Mouse (Mus musculus): ENCODE results near the gene Nexn.
"Not testable (repeated sequence)": the region's sequence is repeated elsewhere in the genome, so short reads cannot be mapped to it uniquely, and the experiment has no call there.

Gene Nexn

DNA sequence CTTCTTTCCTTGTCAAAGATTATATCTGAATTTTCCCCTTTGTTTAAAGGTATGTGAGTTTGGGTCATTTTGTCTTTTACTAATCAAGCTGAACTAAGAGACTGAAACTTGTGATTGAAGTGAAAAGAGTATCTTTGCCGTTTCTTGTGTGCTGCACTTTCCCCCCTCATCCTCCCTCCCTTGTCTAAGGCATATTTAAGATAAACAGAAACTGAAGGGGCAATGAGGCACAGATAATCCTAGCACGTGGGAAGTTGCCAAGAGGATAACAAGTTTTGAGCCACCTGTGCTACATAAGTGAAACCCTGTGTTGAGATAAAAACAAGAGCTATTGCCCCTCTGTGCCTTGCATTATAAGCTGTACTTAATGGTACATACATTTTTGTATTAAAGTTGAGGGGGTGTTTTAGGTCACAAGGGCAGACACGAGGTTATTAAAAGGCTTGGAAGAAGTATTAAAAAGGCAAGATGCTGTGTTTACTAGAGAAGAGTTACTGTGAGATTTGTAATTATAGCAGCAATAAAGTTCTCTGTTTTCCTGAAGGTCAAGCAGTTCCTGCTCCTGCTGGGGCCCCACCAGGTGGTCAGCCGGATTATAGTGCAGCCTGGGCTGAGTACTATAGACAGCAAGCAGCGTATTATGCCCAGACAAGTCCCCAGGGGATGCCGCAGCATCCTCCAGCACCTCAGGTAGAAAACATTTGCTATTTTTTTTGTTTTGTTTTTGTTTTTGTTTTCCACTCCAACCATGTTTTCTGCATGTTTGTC is 34.6 kb downstream of the Nexn start:
- DNase-seq, result no peak

- DNase-seq, result peak in 1 of 2 experiments; percentile 34
Measured at GRCm38 (mm10) chr3:152229271-152229670, 36.9 kb downstream of the Nexn start.

DNA sequence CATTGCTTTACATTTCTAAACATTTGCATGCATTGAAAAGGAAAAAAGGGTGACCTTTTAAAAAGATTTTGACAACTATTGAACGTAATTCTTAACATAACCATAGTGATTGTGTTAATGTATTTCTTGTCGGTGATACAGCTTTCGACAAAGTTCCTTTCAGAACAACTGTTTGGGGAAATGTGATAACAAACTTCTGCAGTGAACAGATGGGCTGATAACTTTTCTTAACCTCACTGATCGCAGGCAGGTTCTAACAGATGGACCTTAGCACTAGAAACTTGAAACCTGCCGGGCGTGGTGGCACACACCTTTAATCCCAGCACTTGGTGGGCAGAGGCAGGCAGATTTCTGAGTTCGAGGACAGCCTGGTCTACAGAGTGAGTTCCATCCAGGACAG is 37.3 kb downstream of the Nexn start:
- no peak for DNase-seq

DNA sequence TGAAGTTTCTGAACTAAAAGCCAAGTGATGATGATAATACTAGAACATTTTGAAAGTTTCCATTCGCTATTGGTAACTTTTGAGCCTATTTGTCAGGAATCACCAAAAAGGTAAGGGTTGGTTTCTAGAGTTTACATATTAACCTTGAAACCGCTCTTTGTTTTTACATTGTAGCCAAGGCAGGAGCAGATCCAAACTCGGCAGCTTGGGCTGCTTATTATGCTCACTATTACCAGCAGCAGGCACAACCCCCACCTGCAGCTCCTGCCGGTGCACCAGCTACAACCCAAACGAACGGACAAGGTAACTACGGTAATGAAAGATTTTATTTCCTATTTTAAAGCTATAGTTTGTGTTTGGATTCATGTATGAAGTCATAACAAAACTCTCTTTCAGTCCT is 40.2 kb downstream of the Nexn start:
- peak; percentile 36 to 56 for DNase-seq

- no peak for DNase-seq
Measured at GRCm38 (mm10) chr3:152224918-152225317, 41.2 kb downstream of the Nexn start.

- DNase-seq, result no peak
Measured at GRCm38 (mm10) chr3:152213416-152213815, 52.7 kb downstream of the Nexn start.

DNA sequence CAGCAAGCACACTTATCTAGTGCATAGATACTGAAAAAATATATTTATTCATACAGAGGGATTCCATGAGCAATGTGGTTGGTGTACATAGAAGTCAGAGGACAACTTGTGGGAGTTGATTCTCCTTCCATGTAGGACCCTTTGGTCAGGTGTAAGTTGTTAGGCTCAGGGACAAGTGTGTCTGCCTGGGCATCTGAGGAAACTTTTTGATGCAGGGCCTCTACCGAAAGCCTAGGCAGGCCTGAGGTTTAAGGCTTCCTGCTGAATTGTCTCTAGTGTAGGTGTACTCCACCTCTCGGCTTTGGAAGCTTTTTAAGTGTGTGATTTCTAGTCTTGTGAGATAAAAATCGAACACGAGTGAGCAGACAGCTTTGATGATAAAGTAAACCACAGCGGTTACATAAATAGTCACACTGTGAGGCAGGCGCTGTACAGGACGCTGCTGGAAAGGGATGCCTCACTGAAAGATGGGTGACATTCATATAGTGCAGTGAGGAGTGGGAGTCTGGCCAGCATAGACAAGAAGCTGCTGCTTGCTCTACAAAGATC is 54.3 kb downstream of the Nexn start:
- no peak for DNase-seq

DNA sequence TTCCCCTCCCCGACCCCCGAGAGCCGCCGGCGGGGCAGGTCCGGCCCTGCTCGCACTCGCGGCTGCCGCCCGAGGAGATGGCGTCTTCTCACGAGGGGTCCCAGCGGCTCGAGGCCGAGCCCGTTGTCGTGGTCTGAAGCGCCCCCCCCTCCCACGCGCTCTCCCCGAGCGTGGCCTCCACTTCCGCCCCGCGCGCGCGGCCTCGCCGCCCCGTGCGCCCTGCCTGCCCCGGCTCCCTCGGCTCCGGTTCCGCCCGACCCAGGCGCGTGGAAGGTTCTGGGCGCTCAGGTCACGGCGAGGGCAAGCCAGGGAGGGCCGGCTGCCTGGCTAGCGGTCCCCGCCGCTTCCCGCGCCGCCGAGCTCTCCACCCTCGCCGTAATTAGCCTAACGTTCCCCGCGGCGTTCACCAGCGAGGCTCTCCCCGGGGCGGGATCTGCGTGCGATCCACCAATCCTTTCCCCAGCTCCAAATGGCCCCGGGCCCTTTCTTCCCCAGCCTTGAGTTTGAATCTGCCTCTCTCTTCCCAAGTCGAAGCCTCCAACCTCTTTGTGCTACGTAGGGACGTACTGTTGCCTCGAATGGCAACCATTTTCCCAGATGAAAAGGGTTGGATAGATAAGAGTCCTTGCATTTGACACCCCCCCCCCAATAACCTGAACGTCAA is 55.3 kb downstream of the Nexn start:
- peak; percentile 61 to 80 for DNase-seq

- peak; percentile 99 to 100 for DNase-seq
Measured at GRCm38 (mm10) chr3:152209967-152210634, 56.0 kb downstream of the Nexn start, which contains the start of the genes Dnajb4 and Fubp1. Dnajb4 (minus strand) TSS chr3:152210302. Fubp1 (plus strand) TSS chr3:152210422.

DNA sequence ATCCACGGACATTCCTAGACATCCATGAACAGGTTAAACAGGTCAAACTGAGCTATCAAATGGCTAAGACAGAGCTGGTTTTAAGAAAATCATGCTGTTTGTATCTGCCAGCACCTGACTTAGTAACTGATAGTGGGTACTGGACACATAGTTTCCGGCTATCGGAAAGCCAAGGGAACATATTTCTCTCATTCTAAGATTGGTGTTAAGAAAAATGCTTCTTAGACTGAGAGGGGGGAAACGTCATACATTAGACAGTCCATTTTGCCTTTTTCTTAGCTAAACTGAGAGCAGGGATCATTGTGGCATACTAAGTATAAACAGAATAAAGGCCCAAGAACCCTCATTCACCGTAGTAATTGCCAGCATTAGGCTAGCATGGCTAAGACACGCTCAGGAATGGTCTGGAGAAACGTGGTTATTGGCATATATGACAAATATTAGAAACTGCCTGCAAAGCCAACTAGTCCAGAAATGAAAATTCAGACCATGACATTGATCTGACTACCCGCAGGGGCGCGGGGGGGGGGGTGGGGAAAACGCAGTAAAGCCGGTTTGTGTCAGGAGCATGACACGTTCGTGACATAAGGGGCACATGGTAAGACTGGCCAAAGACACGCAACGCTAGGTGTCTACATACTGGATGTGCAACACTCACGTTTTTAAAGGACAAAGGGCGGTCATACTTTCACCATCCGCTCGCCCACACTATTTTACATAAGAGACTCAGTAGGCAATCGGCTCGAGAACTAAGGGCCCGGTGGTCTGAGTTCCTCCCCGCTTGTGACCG is 56.8 kb downstream of the Nexn start:
- peak in 1 of 2 experiments; percentile 46 for DNase-seq

DNA sequence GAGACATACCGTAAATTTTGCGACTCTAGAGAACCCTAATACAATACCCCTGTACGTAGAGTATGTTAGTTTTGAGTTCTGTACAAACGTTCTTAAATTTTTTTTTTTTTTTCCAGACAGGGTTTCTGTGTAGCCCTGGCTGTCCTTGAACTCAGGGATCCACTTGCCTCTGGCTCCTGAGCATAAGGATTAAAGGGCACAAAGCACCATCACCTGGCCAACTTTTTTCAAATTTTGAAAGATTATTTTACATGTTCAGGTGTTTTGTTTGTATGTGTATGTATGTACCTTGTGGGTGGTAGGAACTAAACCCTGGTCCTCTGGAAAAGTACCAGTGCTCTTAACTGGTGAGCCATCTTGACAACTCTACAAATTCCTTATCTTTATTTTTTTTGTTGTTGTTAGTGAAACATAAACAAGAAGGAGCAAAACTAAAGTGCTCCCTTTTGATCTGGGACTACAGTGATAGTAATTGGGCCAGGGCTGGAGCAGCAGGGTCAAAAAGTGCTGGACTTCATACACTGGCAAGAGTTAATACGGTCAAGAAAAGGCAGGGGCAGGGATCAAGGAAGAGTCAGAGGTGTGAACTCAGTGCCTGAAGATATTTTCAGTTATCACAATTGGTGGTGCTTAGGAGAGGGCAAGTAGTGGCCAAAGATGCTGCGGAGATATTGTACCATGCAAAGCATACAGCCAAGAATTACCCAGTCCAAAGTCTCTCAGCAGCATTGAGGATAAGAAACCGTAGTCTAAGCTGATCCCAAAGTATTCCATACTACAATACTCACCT is 57.9 kb downstream of the Nexn start:
- DNase-seq, result no peak

DNA sequence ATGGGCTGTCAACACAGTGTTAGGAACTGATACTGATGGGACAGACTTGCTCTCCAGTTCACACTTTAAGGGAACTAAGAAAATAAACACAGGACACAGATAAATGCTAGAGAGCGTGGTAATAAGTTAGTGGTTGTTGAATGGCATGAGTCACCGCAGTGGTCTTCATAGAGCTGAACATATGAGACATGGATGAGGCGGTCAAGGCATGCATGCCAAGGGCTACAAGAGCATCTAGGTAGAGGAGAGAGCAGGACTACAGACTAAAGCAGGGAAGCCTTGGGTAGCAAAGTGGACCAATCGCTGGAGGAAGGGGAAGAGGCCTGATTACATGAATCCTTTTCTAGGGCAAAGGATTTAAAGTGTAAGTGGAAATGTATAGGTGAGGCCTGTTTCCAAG is 59.0 kb downstream of the Nexn start:
- DNase-seq, result no peak

DNA sequence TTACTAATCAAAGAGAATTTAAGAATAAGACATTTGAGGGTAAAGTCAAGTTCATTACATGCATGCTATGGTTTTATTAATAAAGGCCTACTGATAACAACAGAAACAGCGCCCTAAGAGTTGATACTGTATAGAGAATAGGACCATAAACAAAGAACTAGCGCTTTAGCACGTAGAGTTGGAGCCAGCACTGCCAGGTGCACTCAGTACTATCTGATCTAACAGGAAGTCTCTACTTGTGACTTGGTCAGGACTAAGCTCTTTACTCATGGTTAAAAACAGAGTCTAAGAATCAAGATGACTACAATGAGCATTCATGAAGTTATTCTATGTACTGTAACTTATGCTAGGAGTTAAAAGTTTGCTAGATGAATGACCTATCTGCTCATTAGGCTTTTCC is 61.6 kb downstream of the Nexn start:
- DNase-seq, result no peak

DNA sequence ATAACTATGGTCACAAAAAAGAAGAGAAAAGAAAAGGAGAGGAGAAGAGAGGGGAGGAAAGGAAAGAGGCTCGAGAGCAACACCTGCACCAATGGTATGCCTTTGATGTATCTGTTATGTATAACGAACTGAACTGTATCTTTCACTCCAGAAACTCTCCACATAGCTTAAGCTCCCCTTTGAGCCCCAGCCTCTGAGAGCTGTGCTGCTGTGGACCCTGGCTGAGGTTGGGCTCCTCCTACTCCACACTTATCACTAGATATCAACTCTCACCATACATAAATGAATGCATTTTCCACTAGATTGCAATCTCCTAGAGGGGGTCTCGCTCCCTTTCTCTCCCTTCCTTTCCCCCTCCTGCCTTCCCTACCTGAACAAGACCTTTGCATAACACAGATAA is 62.2 kb downstream of the Nexn start:
- DNase-seq, result no peak

DNA sequence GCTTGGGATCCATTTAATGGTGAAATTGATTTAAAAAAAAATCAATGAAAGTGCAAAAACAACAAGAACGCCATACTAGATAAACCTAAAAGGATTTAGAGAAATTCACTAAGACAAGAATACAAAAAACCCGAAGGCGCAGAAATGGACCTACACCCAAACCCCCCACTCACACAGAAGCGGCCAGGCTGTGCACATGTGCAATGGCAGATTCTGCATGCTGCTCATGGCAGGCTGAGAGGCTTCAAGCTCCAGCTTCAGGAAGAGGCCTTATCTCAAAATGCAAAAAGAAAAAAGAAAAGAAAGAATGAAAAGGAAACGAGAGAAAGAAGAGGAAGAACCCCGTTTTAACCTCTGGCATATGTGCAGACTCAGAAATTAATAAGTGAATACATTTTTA is 62.7 kb downstream of the Nexn start:
- no peak for DNase-seq

- DNase-seq, result no peak
Measured at GRCm38 (mm10) chr3:152202942-152203341, 63.2 kb downstream of the Nexn start.

GRCm38 (mm10) chr3:152201651-152202050 is 64.5 kb downstream of the Nexn start:
- DNase-seq, result no peak

- no peak for DNase-seq
Measured at GRCm38 (mm10) chr3:152201181-152201580, 65.0 kb downstream of the Nexn start.

DNA sequence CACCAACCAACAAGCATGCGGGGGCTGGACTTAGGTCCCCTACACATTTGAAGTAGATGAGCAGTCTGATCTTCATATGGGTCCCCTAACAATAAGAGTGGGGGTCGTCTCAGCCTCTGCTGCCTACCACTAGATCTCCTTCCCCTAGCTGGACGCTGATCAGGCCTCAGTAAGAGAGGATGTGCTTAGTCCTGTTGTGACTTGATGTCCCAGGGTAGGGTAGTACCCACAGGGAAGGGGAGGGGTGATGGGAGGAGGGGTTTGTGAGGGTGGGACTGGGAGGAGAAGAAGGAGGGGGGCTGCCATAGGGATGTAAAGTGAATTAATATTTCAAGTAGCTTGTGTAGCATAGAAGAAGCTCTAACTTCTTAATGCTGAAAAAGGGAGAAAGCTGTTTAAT is 67.0 kb downstream of the Nexn start:
- DNase-seq, result no peak

DNA sequence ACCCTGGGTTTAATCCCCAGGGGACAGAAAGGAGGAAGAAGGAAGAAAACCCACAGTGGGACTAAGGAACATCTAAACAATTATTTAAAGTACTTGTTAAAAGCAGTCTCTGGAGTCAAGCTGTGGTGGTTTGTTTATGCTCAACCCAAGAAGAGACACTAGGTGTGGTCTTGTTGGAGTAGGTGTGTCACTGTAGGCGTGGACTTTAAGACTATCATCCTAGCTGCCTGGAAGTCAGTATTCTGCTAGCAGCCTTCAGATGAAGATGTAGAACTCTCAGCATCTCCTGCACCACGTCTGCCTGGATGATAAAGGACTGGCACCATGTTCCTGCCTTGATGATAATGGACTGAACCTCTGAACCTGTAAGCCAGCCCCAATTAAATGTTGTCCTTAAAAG is 68.9 kb downstream of the Nexn start:
- DNase-seq, result not testable (repeated sequence)

DNA sequence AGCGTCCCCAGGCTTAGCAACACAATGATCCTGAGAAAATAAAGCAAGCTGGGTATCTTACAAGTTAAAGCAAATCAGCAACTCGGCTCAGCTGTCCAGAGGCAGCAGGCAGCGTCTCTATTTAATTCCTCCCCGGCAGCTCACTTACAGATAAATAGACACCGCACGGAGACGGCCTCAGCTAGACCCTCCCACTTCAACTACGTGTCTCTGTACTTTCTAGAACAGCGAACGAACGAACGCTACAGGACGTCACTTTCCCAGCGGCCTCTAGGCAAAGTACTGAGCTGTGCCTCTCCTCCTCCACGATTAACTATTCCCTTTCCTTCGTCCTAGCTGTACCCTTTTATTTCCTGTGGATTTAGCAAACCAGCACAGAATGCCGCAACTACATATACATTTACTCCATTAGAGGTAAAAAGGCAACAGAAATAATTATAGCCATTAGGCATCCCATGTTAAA is 72.5 kb downstream of the Nexn start:
- DNase-seq, result peak; percentile 85 to 95

- no peak for DNase-seq
Measured at GRCm38 (mm10) chr3:152193177-152193576, 73.0 kb downstream of the Nexn start.

All from kidney, postnatal 36 days (tissue).